Mouse (Mus musculus): ENCODE data around the gene Gm5142. TPM values are rescaled to one million over a fixed set of nuclear protein-coding genes. Genes with fewer than 3 reads are reported as not detected.

Gm5142 gene
- polyA plus RNA-seq, 1 experiment from 2014 or later, result not detected

GRCm38 (mm10) chr14:59186121-59186520 lies 7.6 kb upstream of the Gm5142 start:
- Histone ChIP-seq H3K4me1 (replicated peaks; ENCODE audit: control insufficient read depth, insufficient read depth, low read length) (no peaks in the 10 kb centered on the region), H3K4me2 (ENCODE audit: low read length) (no peak overlapping the region), H3K27ac (ENCODE audit: low read length) (no peak overlapping the region), H3K9ac (replicated peaks; ENCODE audit: low read depth, low read length) (no peak overlapping the region), H3K36me3 (ENCODE audit: control insufficient read depth, insufficient read depth) (no peaks in the 10 kb centered on the region), H3K4me3 (replicated peaks; ENCODE audit: low read length) (no peak overlapping the region), H3K9me3 (ENCODE audit: control insufficient read depth, low read length) (no peaks in the 10 kb centered on the region), H3K27me3 (replicated peaks; ENCODE audit: control insufficient read depth, insufficient read depth, low read length) (no peaks in the 10 kb centered on the region)
- WGBS, result 85% methylated on average over 2 of the region's 2 CpGs
- no peak for ATAC-seq

GRCm38 (mm10) chr14:59185514-59185913 lies 7.0 kb upstream of the Gm5142 start:
- Histone ChIP-seq H3K4me1 (replicated peaks; ENCODE audit: control insufficient read depth, insufficient read depth, low read length) (no peaks in the 10 kb centered on the region), H3K9me3 (ENCODE audit: control insufficient read depth, low read length) (no peaks in the 10 kb centered on the region), H3K27ac (ENCODE audit: low read length) (no peak overlapping the region), H3K27me3 (replicated peaks; ENCODE audit: control insufficient read depth, insufficient read depth, low read length) (no peaks in the 10 kb centered on the region), H3K9ac (replicated peaks; ENCODE audit: low read depth, low read length) (no peak overlapping the region), H3K4me2 (ENCODE audit: low read length) (no peak overlapping the region), H3K4me3 (replicated peaks; ENCODE audit: low read length) (no peak overlapping the region), H3K36me3 (ENCODE audit: control insufficient read depth, insufficient read depth) (no peaks in the 10 kb centered on the region)
- no peak for ATAC-seq

- 82% methylated on average over 2 of the region's 2 CpGs for WGBS
- H3K4me3 ChIP-seq (replicated peaks; ENCODE audit: low read length), result no peak overlapping the region
- no peak for ATAC-seq
- H3K27me3 ChIP-seq (replicated peaks; ENCODE audit: control insufficient read depth, insufficient read depth, low read length), result no peaks in the 10 kb centered on the region
- H3K9me3 ChIP-seq (ENCODE audit: control insufficient read depth, low read length), result no peaks in the 10 kb centered on the region
- H3K9ac ChIP-seq (replicated peaks; ENCODE audit: low read depth, low read length), result no peak overlapping the region
- no peaks in the 10 kb centered on the region for H3K4me1 ChIP-seq (replicated peaks; ENCODE audit: control insufficient read depth, insufficient read depth, low read length)
- no peak overlapping the region for H3K27ac ChIP-seq (ENCODE audit: low read length)
- H3K36me3 ChIP-seq (ENCODE audit: control insufficient read depth, insufficient read depth), result no peaks in the 10 kb centered on the region
- H3K4me2 ChIP-seq (ENCODE audit: low read length), result no peak overlapping the region
Measured at GRCm38 (mm10) chr14:59182732-59183131, 4.2 kb upstream of the Gm5142 start.

GRCm38 (mm10) chr14:59157016-59157698 lies 21.4 kb downstream of the Gm5142 start:
- WGBS, result 83% methylated on average over 3 of the region's 3 CpGs
- H3K27ac ChIP-seq (ENCODE audit: low read length), result no peak overlapping the region
- ATAC-seq, result no peak
- no peak overlapping the region for H3K4me2 ChIP-seq (ENCODE audit: low read length)
- no peaks in the 10 kb centered on the region for H3K36me3 ChIP-seq (ENCODE audit: control insufficient read depth, insufficient read depth)
- no peak overlapping the region for H3K4me3 ChIP-seq (replicated peaks; ENCODE audit: low read length)
- H3K9ac ChIP-seq (replicated peaks; ENCODE audit: low read depth, low read length), result no peak overlapping the region
- no peaks in the 10 kb centered on the region for H3K9me3 ChIP-seq (ENCODE audit: control insufficient read depth, low read length)
- no peaks in the 10 kb centered on the region for H3K4me1 ChIP-seq (replicated peaks; ENCODE audit: control insufficient read depth, insufficient read depth, low read length)
- no peaks in the 10 kb centered on the region for H3K27me3 ChIP-seq (replicated peaks; ENCODE audit: control insufficient read depth, insufficient read depth, low read length)

GRCm38 (mm10) chr14:59155589-59155988 lies 23.0 kb downstream of the Gm5142 start:
- Histone ChIP-seq H3K4me3 (replicated peaks; ENCODE audit: low read length) (no peak overlapping the region), H3K9me3 (ENCODE audit: control insufficient read depth, low read length) (no peaks in the 10 kb centered on the region), H3K27ac (ENCODE audit: low read length) (no peak overlapping the region), H3K4me1 (replicated peaks; ENCODE audit: control insufficient read depth, insufficient read depth, low read length) (no peaks in the 10 kb centered on the region), H3K27me3 (replicated peaks; ENCODE audit: control insufficient read depth, insufficient read depth, low read length) (no peaks in the 10 kb centered on the region), H3K9ac (replicated peaks; ENCODE audit: low read depth, low read length) (no peak overlapping the region), H3K36me3 (ENCODE audit: control insufficient read depth, insufficient read depth) (no peaks in the 10 kb centered on the region), H3K4me2 (ENCODE audit: low read length) (no peak overlapping the region)
- ATAC-seq, result no peak
- 82% methylated on average over 2 of the region's 2 CpGs for WGBS

- 98% methylated on average over 4 of the region's 4 CpGs for WGBS
- H3K36me3 ChIP-seq (ENCODE audit: control insufficient read depth, insufficient read depth), result no peaks in the 10 kb centered on the region
- H3K4me3 ChIP-seq (replicated peaks; ENCODE audit: low read length), result no peak within 1 kb of the TSS
- no peaks in the 10 kb centered on the region for H3K9me3 ChIP-seq (ENCODE audit: control insufficient read depth, low read length)
- H3K4me1 ChIP-seq (replicated peaks; ENCODE audit: control insufficient read depth, insufficient read depth, low read length), result no peaks in the 10 kb centered on the region
- no peaks in the 10 kb centered on the region for H3K27me3 ChIP-seq (replicated peaks; ENCODE audit: control insufficient read depth, insufficient read depth, low read length)
- no peak within 1 kb of the TSS for H3K27ac ChIP-seq (ENCODE audit: low read length)
- ATAC-seq, result no peak
- H3K9ac ChIP-seq (replicated peaks; ENCODE audit: low read depth, low read length), result no peak within 1 kb of the TSS
- H3K4me2 ChIP-seq (ENCODE audit: low read length), result no peak within 1 kb of the TSS
Measured at GRCm38 (mm10) chr14:59142793-59143192, 35.8 kb downstream of the Gm5142 start, which contains the start of gene 1700129C05Rik. Gene 1700129C05Rik (minus strand): TSS chr14:59142893.

GRCm38 (mm10) chr14:59114281-59114680 lies 64.3 kb downstream of the Gm5142 start:
- ATAC-seq, result no peak

More at GRCm38 (mm10) chr14:59114281-59114680, 64.3 kb downstream of the Gm5142 start:
- Histone ChIP-seq H3K4me2 (ENCODE audit: low read length) (no peak overlapping the region), H3K4me1 (replicated peaks; ENCODE audit: control insufficient read depth, insufficient read depth, low read length) (no peaks in the 10 kb centered on the region), H3K27me3 (replicated peaks; ENCODE audit: control insufficient read depth, insufficient read depth, low read length) (no peaks in the 10 kb centered on the region), H3K4me3 (replicated peaks; ENCODE audit: low read length) (no peak overlapping the region), H3K27ac (ENCODE audit: low read length) (no peak overlapping the region), H3K9ac (replicated peaks; ENCODE audit: low read depth, low read length) (no peak overlapping the region), H3K9me3 (ENCODE audit: control insufficient read depth, low read length) (no peaks in the 10 kb centered on the region), H3K36me3 (ENCODE audit: control insufficient read depth, insufficient read depth) (no peaks in the 10 kb centered on the region)
- 2% methylated on average over 2 of the region's 2 CpGs for WGBS

Other genes starting within 250 kb of the Gm5142 start
- not detected in 2 replicates for gene 1700129C05Rik, start 35.9 kb downstream of the Gm5142 start, polyA plus RNA-seq (2015; fragmentation: Nextera tagmentation; extraction: Ambion mirVana)
- gene Rcbtb1, start 22.5 kb upstream of the Gm5142 start, polyA plus RNA-seq (2015; fragmentation: Nextera tagmentation; extraction: Ambion mirVana), result 79.1 and 83.6 TPM in 2 replicates
- gene Gm6904, start 81.5 kb upstream of the Gm5142 start, polyA plus RNA-seq (2015; fragmentation: Nextera tagmentation; extraction: Ambion mirVana), result not detected in 2 replicates
- not detected in 2 replicates for gene Phf11a, start 118.8 kb upstream of the Gm5142 start, polyA plus RNA-seq (2015; fragmentation: Nextera tagmentation; extraction: Ambion mirVana)
- not detected in 2 replicates for gene Phf11b, start 162.6 kb upstream of the Gm5142 start, polyA plus RNA-seq (2015; fragmentation: Nextera tagmentation; extraction: Ambion mirVana)
- gene Phf11d, start 186.7 kb upstream of the Gm5142 start, polyA plus RNA-seq (2015; fragmentation: Nextera tagmentation; extraction: Ambion mirVana), result 0.16 and 0.19 TPM in 2 replicates
- 0.27 and 0.60 TPM in 2 replicates for gene Phf11c, start 216.6 kb upstream of the Gm5142 start, polyA plus RNA-seq (2015; fragmentation: Nextera tagmentation; extraction: Ambion mirVana)

All from forebrain, embryonic 16.5 days (tissue).